ENCODE assay signal across 11 mouse cellular contexts in the genomic region with DNA sequence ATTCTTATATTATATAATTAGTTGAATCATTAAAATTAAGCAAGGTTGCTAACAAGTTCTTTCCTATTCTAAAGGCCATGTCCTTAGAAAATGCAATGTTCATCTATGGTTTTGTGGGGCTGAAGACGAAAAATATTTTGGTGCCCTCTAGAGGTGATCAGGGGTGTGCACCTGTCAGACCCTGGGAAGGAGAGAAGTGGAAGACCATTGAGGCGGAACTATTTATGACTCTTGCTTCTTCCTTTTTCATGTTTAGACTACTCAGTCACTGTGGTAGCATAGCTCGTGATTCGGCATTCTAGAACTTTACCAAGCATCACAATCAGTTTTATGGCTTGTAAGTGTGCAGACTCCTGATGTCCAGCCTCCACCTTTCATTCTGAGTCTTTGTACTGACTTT. TPM values are rescaled to one million over a fixed set of nuclear protein-coding genes. Genes with fewer than 3 reads are reported as not detected.
DNase-seq lines count a peak whose midpoint lies in the region; ATAC-seq and TF ChIP-seq lines count a peak whose summit lies in the region.
"Had no signal": no experiment of that assay in that cellular context is flagged by ENCODE, and none has a peak within 500 bp of the region (broad histone marks: within the 10 kb centered on the region; RNA-seq: fewer than 3 reads in every experiment).

No protein-coding gene starts in this region.

- TF ChIP-seq EP300 in liver, postnatal 0 days (IDR thresholded peaks at IDR 0.05; ENCODE audit: low read depth), result no peak

- no peak for DNase-seq in gastrocnemius, adult 2 months
- DNase-seq in gastrocnemius, adult 8-10 months (ENCODE audit: low spot score in 2 of 2), result no peak
- no peak for DNase-seq in liver, postnatal 0 days
- no peak for DNase-seq in liver, embryonic 11.5 days (ENCODE audit: low spot score)
- DNase-seq in ZHBTc4 (ENCODE audit: low read depth, low spot score), result peak; percentile 52
- no peak for DNase-seq in gastrocnemius, postnatal 10 days

- no peak overlapping the region for H3K4me3 ChIP-seq in gastrocnemius, adult 2 months
- no peak overlapping the region for H3K4me3 ChIP-seq in liver, postnatal 0 days (ENCODE audit: low read depth, low read length)
- no peak overlapping the region for H3K4me3 ChIP-seq in liver, embryonic 11.5 days (ENCODE audit: low read depth, low read length)
- H3K4me3 ChIP-seq: embryonic facial prominence, embryonic 13.5 days; heart, embryonic 15.5 days had no signal

- ATAC-seq in liver, postnatal 0 days, result no peak
- no peak for ATAC-seq in liver, embryonic 11.5 days (replicated peaks; ENCODE audit: low FRiP score)
- peak; percentile 45; the same call in 1 of the 2 replicates for ATAC-seq in megakaryocyte, adult 5-6 weeks (ENCODE audit: poor library complexity, severe bottlenecking)
- ATAC-seq in monocyte, adult 5-6 weeks (replicated peaks; ENCODE audit: insufficient number of reproducible peaks, low FRiP score, low TSS enrichment, poor library complexity, severe bottlenecking), result no peak
- ATAC-seq: Patski had no signal

- no peak overlapping the region for H3K4me2 ChIP-seq in liver, postnatal 0 days (ENCODE audit: low read depth, low read length)
- H3K4me2 ChIP-seq in liver, embryonic 11.5 days, result no peak overlapping the region
- H3K4me2 ChIP-seq: embryonic facial prominence, embryonic 13.5 days; heart, embryonic 15.5 days had no signal

- no peaks in the 10 kb centered on the region for H3K36me3 ChIP-seq in liver, postnatal 0 days (replicated peaks; ENCODE audit: insufficient read depth, low read length)
- H3K36me3 ChIP-seq in liver, embryonic 11.5 days (ENCODE audit: control insufficient read depth, insufficient read depth, low read length), result no peaks in the 10 kb centered on the region
- H3K36me3 ChIP-seq: embryonic facial prominence, embryonic 13.5 days; heart, embryonic 15.5 days had no signal

- peaks cover 5% of the 10 kb centered on the region; the same call in 1 of the 2 replicates for H3K4me1 ChIP-seq in liver, postnatal 0 days (ENCODE audit: insufficient read depth)
- peaks cover 2% of the 10 kb centered on the region for H3K4me1 ChIP-seq in liver, embryonic 11.5 days (replicated peaks; ENCODE audit: control insufficient read depth, insufficient read depth, low read length)

- H3K9me3 ChIP-seq in liver, postnatal 0 days (ENCODE audit: low read length), result no peaks in the 10 kb centered on the region
- H3K9me3 ChIP-seq in liver, embryonic 11.5 days (ENCODE audit: control insufficient read depth, low read length), result no peaks in the 10 kb centered on the region
- H3K9me3 ChIP-seq: embryonic facial prominence, embryonic 13.5 days; heart, embryonic 15.5 days had no signal

- WGBS in liver, postnatal 0 days (ENCODE audit: insufficient replicate concordance), result 13% methylated on average over 4 of the region's 4 CpGs
- WGBS in liver, embryonic 11.5 days, result 33% methylated on average over 4 of the region's 4 CpGs

- peak; percentile 56 for TF ChIP-seq CTCF in gastrocnemius, adult 2 months (IDR thresholded peaks at IDR 0.05)
- peak; percentile 61 for TF ChIP-seq CTCF in liver, postnatal 0 days (IDR thresholded peaks at IDR 0.05; ENCODE audit: low read depth)

- H3K9ac ChIP-seq in liver, postnatal 0 days (replicated peaks), result no peak overlapping the region
- H3K9ac ChIP-seq in liver, embryonic 11.5 days (ENCODE audit: low read depth, low read length), result no peak overlapping the region
- H3K9ac ChIP-seq: embryonic facial prominence, embryonic 13.5 days; heart, embryonic 15.5 days had no signal

- no peak overlapping the region for H3K27ac ChIP-seq in gastrocnemius, adult 2 months
- no peak overlapping the region for H3K27ac ChIP-seq in liver, postnatal 0 days (ENCODE audit: low read depth)
- H3K27ac ChIP-seq in liver, embryonic 11.5 days (ENCODE audit: low read depth, low read length), result no peak overlapping the region
- H3K27ac ChIP-seq: embryonic facial prominence, embryonic 13.5 days; heart, embryonic 15.5 days had no signal

- H3K27me3 ChIP-seq in liver, postnatal 0 days (ENCODE audit: insufficient read depth, low read length), result peaks cover 22% of the 10 kb centered on the region
- H3K27me3 ChIP-seq in liver, embryonic 11.5 days (replicated peaks; ENCODE audit: control insufficient read depth, insufficient read depth, low read length), result peaks cover 14% of the 10 kb centered on the region

- intact Hi-C loops in gastrocnemius, adult 2 months (cut with DNase I), result no loop called here

RNA-seq across cellular contexts. Expression of a gene that starts 3.6 kb away (rescaled TPM):
- total RNA-seq in gastrocnemius, adult 2 months (2021), result 1 to 10 TPM in 1 of 2 experiments, under 1 TPM in 1; 0.64 to 1.4 TPM
- 1 to 10 TPM in 1 of 4 experiments, under 1 TPM in 3; 0.43 to 2.1 (median 0.65) TPM for total RNA-seq in gastrocnemius, adult 8-10 months (2022)
- polyA plus RNA-seq in liver, postnatal 0 days (2015; fragmentation: Nextera tagmentation; extraction: Ambion mirVana), result 0.23 and 0.47 TPM in 2 replicates
- 3.8 and 5.1 TPM in 2 replicates for polyA plus RNA-seq in liver, embryonic 11.5 days (2014; fragmentation: Nextera tagmentation; extraction: Ambion mirVana)
- total RNA-seq in megakaryocyte, adult 5-6 weeks (2015), result not detected in 2 replicates
- under 0.01 TPM in 1 of 2 replicates, not detected in the other for total RNA-seq in megakaryocyte, adult 5-6 weeks (2017)
- total RNA-seq in gastrocnemius, postnatal 10 days (2021), result 1 to 10 TPM; 4.4 to 7.4 TPM
- total RNA-seq in monocyte, adult 5-6 weeks (2017), result 0.53 TPM in 1 of 3 replicates, not detected in the others
